Mouse (Mus musculus): ENCODE measurements around the gene Arid3c.

The Arid3c gene

DNA sequence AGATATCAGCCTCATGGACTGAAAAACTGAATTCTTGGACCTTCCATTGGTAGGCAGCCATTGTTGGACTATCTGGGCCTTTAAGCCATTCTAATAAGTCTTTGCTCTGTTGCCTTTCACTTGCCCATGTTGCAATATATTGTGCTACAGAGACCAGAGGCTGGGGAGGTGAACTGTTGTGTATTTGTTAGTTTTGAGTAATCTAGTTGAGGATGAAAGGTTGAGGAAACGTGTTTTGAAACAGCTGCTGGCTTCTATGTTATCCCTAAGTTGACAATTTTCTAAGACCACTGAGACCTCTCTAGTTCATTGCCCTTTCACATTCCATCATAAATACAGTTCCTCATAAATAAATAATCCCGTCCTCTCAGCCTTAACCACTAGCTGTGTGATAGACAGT, 13.2 kb upstream of the Arid3c start:
- no peak for DNase-seq

DNA sequence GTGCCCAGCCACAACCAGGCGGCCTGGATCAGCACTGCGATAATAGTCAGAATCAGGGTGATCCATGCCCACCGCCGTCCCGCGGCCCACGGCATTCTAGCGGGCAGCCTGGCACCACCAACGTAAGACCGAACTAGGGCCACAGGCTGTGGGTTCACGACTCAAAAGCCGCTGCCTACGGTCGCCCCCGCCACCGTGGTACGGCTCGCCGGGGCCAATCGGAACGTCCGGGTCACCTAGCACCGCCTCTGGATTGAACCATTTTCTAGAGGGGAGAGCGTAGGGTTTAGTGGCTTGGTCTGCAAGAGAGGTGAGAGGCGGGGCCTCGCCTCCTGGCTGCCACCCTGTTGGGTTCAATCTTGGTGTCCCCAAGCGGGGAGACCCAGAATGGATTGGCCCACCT, 10.2 kb upstream of the Arid3c start:
- DNase-seq: peak; percentile 82

GRCm38 (mm10) chr4:41740380-41741157, 9.6 kb upstream of the Arid3c start:
- DNase-seq: peak; percentile 74

- DNase-seq: no peak
Observed at GRCm38 (mm10) chr4:41739260-41739659, 8.3 kb upstream of the Arid3c start.

DNA sequence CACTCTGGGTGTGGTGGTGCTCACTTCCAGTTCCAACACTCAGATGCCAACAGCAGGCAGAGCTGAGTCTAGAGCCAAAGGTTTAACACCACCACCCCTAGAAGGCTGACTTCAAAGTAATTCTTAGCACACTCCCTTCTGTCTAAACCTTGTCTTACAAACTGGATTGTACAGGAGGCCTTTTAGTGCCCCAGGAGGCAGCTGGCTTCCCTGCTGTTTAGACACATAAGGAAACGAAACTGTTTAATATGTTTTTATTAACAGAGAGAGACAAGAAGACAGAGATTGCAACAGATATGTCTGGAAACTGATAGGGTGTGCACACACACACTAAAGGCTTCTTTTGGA, 7.3 kb upstream of the Arid3c start:
- no peak for DNase-seq

DNA sequence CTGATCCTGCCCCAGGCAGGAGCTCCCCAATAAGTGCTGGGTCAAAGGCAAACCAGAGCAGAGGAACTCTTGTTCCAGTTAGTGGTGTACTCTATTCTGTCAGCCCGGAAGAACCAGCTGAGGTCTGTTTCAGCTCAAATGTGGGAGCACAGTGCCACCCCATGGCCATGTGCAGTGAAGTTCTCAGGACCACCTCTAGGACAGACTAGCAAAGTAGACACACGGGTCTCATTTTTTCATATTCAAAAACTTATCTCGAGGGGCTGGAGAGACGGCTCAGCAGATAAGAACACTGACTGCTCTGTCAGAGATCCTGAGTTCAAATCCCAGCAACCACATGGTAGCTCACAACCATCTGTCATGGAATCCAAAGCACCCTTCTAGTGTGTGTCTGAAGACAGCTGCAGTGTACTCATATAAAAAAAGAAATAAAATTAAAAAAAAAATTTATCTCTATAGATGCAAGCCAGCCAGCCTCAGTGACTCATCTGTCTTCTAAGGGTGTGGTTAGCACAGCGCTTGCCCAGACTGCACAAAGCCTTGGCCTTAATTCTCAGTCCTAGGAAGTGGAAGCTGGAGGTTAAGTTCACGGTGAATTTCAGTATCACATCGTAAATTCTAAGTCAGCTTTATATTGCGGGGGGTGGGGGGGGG, 6.8 kb upstream of the Arid3c start:
- peak; percentile 71 for DNase-seq

DNA sequence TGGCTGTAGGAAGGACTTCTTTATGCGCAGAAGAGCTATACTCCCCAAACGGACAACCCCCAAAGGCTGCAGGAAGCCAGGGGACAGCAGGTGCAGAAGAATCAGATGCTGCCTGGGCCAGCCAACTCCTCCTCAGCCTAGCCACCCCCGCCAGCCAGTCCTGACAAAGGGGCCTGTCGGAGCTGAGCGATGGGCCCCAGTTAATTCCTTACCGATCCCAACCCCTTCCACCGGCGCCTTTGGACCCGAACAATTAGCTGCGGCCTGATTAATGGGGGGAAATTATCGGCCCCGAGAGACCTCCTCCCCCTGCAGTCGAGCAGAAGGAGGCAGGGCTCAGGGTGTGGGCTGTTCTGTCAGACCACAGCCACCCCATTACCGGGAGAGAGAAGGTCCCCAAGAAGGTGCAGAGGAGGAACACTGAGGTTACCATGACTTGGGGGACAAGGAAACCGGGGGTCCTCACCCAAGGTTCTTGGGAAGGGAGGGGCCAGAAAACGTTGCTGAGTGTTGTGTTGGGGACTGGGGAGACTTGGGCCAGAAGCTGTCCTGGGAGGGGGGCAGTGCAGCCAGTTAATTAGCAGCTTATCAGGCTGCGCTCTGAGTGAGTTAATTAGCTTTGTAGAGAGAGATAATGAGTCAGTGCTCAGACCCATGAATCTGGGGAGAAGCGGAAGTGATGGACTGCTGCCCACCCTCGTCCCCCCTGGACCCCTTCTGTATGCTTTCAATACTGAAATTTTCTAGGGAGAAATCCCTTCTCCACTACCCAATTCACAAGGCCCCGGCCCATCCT, 3.9 kb downstream of the Arid3c start:
- no peak for DNase-seq

DNA sequence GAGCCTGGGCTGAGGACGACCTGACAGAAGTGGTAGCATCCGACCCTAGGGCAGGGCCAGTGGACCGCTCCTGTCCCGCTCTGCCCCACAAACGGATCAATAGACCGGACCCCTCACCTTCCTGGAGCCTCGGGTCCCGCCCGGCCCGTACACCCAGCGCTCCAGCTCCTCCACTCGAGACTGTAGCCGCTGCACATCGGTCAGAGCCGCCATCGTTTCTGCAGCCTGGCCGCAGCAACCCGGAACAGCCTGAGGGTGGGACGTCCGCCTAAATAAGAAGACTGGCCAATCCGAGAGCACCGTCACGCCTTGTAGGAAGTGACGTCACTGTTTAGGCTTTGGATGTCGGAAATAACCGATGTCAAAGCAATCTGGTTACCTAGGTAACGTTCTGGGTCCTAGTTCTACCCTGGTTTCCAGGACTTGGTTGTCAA, 8.0 kb downstream of the Arid3c start, which contains the start of gene Dctn3:
Gene Dctn3 (minus strand): TSS at position 253 of the 434 bp plus-strand sequence.
- peak; percentile 74 for DNase-seq

DNA sequence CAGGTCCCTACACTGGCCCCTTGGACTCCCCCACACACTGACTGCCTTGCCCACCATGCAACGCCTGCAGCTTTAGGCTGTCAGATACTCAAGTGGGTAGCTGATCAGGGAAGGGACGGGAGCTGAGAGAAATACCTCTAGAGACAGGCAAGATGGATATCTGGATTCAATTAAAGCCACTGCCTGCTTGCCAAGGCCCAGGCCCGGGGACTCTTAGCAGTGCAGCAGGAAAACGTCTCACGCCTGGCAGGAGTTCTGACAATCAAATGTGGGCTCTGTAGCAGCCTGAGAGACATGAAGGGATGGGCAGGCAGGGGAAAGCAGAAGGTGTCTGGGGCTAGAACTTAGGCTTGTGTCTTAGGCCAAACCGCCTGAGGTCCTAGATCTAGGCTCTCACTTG, 14.1 kb downstream of the Arid3c start:
- DNase-seq: no peak

DNA sequence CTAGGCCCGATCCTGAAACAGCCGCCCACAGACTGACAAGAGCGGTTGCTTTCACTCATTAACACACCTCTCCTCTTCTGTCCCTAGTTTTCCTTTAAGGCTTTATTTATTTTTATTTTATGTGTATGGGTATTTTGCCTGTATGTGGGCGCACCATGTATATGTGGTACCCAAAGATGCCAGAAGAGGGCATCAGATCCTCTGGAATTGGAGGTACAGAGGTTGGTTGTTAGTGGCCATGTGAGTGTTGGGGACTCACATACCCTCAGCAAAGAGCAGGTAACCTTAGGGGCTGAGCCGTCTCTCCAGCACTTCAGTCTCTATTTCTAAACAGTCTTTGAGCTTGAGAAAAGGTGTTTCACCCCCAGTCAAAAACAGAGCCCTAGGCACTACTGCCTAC, 15.3 kb downstream of the Arid3c start:
- peak; percentile 45 for DNase-seq

DNA sequence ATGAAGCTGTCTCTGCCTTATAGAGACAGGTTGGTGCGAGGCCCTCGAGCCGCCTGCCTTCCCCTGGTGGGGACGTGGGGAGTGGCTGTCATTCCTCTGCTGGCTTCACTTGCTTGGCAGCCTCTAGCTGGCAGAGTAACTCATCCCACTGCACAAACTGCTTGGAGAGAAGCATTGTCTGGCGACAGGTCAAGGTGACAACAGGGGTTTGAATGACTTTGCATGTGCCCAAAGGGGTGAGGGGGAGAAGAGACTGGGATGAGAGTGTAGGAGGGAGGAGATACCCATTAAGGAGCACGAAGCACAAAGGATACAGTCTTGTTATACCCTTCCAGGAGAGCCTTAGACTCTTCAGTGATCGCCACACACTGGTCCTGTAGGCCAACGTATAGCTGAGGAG, 15.9 kb downstream of the Arid3c start:
- DNase-seq: no peak

DNA sequence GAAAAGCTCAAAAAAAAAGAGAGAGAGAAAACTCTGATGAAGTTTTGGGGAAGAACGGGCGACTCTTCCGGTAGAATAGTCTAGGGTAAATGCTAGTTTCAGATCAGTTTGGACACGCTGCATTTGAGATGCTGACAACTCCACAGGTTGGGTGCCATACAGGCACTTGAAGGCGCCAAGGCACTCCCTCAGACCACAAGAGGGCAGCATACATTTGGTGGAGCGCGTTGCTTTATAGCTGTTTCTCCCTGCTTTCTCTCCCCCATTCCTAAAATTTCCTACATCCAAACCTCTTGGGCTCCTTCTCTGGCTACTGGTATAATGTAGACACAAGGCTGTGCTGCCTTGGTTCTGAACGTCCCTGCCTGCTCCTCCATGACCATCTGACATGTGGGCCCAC, 16.7 kb downstream of the Arid3c start:
- DNase-seq: peak; percentile 66

GRCm38 (mm10) chr4:41713197-41714067, 17.5 kb downstream of the Arid3c start, which contains the start of gene Rpp25l:
Gene Rpp25l, minus strand, starts transcription at chr4:41713534.
- DNase-seq: peak; percentile 86

DNA sequence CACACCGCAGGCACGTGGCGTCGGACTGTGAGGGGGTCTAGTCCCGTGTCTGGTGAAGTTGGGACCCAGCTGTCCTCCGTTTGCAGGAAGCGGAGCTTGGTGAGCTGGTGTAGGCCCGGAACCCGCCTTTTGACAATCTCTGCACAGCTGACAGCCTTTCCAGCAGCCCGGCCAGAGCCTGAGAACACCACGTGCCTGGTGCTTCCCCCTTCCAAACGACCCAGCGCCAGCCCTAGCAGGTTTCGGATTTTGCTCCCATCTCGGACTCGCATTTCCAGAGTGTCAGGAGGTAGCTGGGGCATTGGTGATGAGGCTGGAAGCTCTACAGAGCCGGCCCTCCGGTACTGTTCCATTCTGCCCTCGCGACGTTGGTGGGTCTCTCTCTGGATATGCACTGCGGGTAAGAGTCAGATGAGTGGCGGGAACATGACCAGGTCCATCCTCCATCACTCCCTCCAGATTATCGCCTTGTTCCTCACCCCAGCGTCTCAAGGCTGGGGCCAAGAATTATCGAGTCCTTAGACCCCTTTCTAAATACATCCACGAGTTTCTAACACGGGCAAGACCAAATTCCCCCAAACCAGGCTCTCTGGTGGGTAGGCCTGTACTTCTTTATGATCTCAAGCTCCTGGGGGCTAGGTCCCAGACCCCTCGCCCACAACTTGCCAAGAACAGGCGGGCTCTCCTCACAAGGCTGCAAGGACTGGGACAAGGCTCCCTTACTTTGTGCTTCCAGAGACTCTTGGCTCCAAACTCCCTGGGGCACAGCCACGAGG, 18.3 kb downstream of the Arid3c start:
- DNase-seq: no peak

DNA sequence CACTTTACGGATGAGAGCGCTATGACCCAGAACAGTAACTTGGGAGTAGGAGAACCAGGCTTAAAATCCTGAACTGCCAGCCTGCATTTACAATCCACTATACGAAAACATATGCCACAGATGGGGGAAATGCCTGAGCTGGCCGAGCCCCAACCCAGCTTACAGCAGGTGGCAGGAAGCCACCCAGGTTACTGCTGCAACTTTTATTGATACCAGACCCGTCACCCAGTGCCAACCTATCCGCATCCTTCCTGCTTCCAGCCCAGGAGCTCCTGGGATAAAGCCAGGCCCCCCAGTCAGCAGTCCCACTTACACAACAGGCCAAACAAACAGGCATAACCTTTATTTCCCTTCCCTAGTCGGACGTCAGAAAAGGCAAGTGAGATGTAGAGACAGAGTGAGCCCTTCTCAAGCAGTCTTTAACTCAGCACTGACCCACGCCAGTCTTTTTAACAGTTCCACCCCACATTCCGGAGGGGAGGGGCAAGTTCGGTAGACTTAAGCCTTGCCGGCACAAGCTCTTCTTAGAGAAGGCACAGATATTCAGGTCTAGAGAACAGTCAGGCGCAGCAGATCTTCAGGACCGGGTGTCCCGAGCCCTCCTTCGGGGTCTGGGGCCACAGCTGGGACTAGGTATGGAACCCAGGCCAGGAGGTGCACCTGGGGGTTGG, 19.1 kb downstream of the Arid3c start:
- no peak for DNase-seq

GRCm38 (mm10) chr4:41710229-41710628, 20.7 kb downstream of the Arid3c start:
- DNase-seq: no peak

DNA sequence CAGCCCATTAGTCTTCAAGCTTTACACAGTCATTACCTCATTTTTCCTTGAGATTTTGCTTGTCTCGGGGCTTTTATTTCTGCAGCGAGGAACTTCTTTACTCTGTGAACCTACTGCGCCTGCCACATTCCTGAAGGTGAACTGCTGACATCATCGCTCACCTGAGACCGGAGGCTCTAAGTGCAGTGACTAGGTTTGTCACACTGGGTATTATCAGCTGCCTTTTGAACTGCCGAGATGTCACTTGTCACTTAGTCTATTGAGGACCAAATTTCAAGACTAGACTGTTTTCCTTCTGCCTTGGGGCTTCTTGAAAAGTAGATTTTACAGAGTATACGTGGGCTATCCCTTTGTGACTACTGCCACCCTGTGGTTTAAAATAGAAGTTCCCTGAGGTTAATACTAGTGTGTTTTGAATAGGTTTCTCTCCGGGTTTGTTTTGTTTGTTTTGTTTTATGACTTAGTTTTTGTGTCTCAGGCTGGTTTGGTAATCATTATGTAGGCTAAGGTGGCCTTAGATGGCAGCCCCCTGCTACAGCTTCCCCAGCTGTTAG, 22.7 kb downstream of the Arid3c start:
- no peak for DNase-seq

- DNase-seq: peak; percentile 66
Observed at GRCm38 (mm10) chr4:41707011-41707535, 23.9 kb downstream of the Arid3c start.

- no peak for DNase-seq
Observed at GRCm38 (mm10) chr4:41705922-41706754, 24.8 kb downstream of the Arid3c start.

GRCm38 (mm10) chr4:41704651-41705050, 26.3 kb downstream of the Arid3c start:
- no peak for DNase-seq

Measured in right cerebral cortex, postnatal 4 days (tissue).